Mouse (Mus musculus) forebrain, embryonic 12.5 days (tissue): ENCODE data around the gene Cdca3. TPM values are rescaled to one million over a fixed set of nuclear protein-coding genes. Genes with fewer than 3 reads are reported as not detected.

Experiments
- ATAC-seq: fragments of 200-750 bp; cut with Nextera tagmentation; 2 replicates; pipeline ENCODE4 v1.8.0; 2017; ENCODE audit warnings: moderate TSS enrichment; ENCODE audit not compliant: low FRiP score
- H3K27ac ChIP-seq: fragments of 300-500 bp; sonication (generic); 2 replicates; pipeline ENCODE4 v1.5.1; 2016; ENCODE audit warnings: mild to moderate bottlenecking
- H3K27me3 ChIP-seq: fragments of 300-500 bp; sonication (generic); 2 replicates; pipeline ENCODE4 v1.6.1; 2016; ENCODE audit warnings: mild to moderate bottlenecking
- H3K36me3 ChIP-seq: fragments of 300-500 bp; sonication (generic); replicated peaks from 2 replicates; pipeline ENCODE4 v1.6.1; 2016; ENCODE audit warnings: mild to moderate bottlenecking
- H3K4me1 ChIP-seq: fragments of 300-500 bp; sonication (generic); 2 replicates; pipeline ENCODE4 v1.6.1; 2016
- H3K4me2 ChIP-seq: fragments of 300-500 bp; sonication (generic); 2 replicates; pipeline ENCODE4 v1.6.1; 2016; ENCODE audit warnings: mild to moderate bottlenecking, moderate library complexity
- H3K4me3 ChIP-seq: fragments of 300-500 bp; sonication (generic); replicated peaks from 2 replicates; pipeline ENCODE4 v1.5.1; 2016; ENCODE audit warnings: mild to moderate bottlenecking
- H3K9ac ChIP-seq: fragments of 300-500 bp; sonication (generic); 2 replicates; pipeline ENCODE4 v1.6.1; 2016; ENCODE audit warnings: mild to moderate bottlenecking
- H3K9me3 ChIP-seq: fragments of 300-500 bp; sonication (generic); 2 replicates; pipeline ENCODE4 v1.6.1; 2016
- WGBS: fragments of 180-500 bp; shearing (Covaris S2); methylation state at CpG from one replicate; pipeline ENCODE4 v1.1.7; 2016; 5-methylcytosine and 5-hydroxymethylcytosine counted together
- polyA plus RNA-seq: library from polyadenylated mRNA; unstranded; fragments of >200 nt; fragmentation: Nextera tagmentation; extraction: Ambion mirVana; gene quantifications from 2 replicates; pipeline ENCODE4 v1.2.1, GENCODE M21; 2016

Gene Cdca3
- polyA plus RNA-seq, 1 experiment from 2014 or later, result 233 TPM

DNA sequence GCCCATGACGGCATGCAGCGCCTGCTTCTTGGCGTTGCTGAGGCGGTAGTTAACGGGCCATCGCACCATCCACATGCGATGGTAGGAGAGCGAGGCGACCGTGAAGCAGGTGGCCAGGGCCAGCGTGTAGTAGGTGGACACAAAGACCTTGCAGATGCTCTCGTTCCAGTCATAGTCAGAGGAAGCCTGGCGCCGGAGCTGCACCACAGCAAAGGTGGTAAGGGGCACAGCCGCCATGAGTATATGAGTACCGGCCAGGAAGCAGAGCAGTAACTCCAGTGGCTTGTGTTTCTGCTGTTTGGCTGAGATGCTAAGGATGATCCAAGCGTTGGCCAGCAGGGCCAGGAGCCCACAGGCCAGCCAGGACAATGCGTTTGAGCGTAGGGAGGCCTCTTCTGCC is 31.9 kb downstream of the Cdca3 start:
- H3K4me1 ChIP-seq, result peaks cover 70% of the 10 kb centered on the region
- WGBS, result 78% methylated on average over 19 of the region's 19 CpGs
- H3K9ac ChIP-seq, result peak overlapping the region; percentile 9; the same call in 1 of the 2 replicates
- H3K4me2 ChIP-seq, result peak overlapping the region; percentile 82; the same call in 1 of the 2 replicates
- H3K4me3 ChIP-seq, result no peak overlapping the region
- no peak for ATAC-seq
- no peaks in the 10 kb centered on the region for H3K36me3 ChIP-seq
- H3K9me3 ChIP-seq, result no peaks in the 10 kb centered on the region
- no peak overlapping the region for H3K27ac ChIP-seq
- H3K27me3 ChIP-seq, result peaks cover 19% of the 10 kb centered on the region

DNA sequence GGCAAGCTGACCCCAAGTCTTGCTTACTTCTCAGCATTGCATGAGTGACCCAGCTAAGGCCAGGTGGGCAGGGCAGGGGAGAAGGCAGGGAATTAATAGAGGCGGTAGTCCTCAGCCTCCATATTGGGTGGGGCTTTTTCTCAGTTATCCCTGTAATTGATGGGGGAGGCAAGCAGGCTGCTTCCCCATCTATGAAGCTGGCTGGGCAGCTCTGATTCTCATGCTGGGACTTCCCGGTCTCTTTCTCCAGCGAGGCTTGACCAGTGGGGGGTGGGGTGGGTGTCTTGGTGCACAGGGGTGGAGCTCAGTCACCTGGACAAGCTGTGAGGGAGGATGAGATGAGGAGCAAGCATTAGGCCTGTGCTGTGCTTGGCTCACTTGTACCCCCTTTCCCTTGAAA is 32.5 kb downstream of the Cdca3 start:
- peaks cover 70% of the 10 kb centered on the region for H3K4me1 ChIP-seq
- ATAC-seq, result no peak
- no peaks in the 10 kb centered on the region for H3K9me3 ChIP-seq
- 25% methylated on average over 3 of the region's 3 CpGs for WGBS
- no peak overlapping the region for H3K9ac ChIP-seq
- peak overlapping the region; percentile 82 for H3K4me2 ChIP-seq
- H3K4me3 ChIP-seq, result no peak overlapping the region
- H3K27ac ChIP-seq, result no peak overlapping the region
- no peaks in the 10 kb centered on the region for H3K36me3 ChIP-seq
- H3K27me3 ChIP-seq, result peaks cover 24% of the 10 kb centered on the region

DNA sequence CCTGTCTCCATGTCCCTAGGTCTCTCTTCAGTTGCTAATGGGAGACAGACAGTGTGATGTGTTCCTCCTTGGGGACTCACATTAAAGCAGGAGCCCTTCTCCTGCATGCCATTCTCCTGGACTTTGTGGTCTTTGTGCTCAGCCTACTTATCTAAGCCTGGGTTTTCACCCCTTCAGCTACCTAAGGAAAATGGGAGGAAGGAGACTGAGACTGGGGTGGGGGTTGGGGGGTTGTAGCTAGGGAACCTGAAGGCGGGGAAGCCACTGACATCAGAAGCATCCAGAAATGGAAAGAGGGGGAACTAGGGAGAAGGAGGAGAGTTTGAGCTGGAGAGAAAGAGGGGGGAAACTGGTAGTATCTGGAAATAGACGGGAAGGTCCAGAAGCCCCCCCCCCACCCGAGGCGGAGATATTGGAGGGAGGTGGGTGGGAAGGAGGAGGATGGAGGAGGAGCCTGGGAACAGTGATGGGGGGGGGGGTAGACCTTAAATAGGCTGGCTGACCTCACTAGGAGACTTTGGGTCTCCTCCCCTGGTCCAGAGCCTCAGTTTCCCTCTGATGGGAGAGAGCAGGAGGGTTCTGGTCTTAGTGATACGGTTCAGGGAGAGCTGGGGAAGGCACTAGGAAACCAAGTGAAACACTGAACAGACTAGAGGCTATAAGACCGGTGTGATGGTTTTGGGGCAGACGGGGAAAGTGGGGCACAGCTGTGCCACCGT is 33.2 kb downstream of the Cdca3 start:
- Histone ChIP-seq H3K27ac (peak overlapping the region; percentile 79), H3K4me1 (peaks cover 68% of the 10 kb centered on the region), H3K36me3 (no peaks in the 10 kb centered on the region), H3K9me3 (no peaks in the 10 kb centered on the region), H3K4me2 (peak overlapping the region; percentile 82), H3K9ac (peak overlapping the region; percentile 78), H3K27me3 (peaks cover 24% of the 10 kb centered on the region), H3K4me3 (peak overlapping the region; percentile 51)
- no peak for ATAC-seq
- 8% methylated on average over 6 of the region's 8 CpGs for WGBS

DNA sequence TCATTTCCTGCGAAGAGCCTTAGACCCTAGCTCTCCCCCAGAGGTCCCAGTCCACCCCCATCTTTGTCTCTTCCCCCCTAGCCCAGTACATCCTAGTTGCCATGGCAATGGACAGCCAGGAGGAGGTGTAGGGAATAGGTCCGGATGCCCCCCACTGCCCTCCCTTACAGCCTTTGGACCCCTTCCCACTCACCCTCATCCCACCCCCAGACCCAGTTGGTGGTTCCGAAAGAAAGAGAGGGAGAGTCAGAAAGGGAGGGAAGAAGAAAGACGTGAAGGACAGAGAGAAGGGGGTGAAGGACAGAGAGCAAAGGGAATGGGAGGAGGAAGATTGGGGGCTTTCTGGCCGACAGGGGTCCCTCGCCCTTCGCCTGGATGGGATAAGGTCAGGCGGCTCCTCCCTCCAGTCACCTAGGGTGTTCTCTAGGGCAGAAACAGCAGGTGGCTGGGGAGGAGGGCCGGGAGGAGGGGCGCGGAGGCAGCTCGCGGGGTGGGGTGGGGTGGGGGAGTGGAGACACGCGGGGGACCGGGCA is 33.8 kb downstream of the Cdca3 start:
- H3K4me2 ChIP-seq, result peak overlapping the region; percentile 82
- under 1% methylated on average over 12 of the region's 16 CpGs for WGBS
- peak overlapping the region; percentile 79 for H3K27ac ChIP-seq
- H3K4me1 ChIP-seq, result peaks cover 62% of the 10 kb centered on the region
- no peaks in the 10 kb centered on the region for H3K9me3 ChIP-seq
- no peaks in the 10 kb centered on the region for H3K36me3 ChIP-seq
- H3K4me3 ChIP-seq, result peak overlapping the region; percentile 51
- H3K9ac ChIP-seq, result peak overlapping the region; percentile 78
- peak; percentile 25; the same call in 1 of the 2 replicates for ATAC-seq
- peaks cover 24% of the 10 kb centered on the region for H3K27me3 ChIP-seq

DNA sequence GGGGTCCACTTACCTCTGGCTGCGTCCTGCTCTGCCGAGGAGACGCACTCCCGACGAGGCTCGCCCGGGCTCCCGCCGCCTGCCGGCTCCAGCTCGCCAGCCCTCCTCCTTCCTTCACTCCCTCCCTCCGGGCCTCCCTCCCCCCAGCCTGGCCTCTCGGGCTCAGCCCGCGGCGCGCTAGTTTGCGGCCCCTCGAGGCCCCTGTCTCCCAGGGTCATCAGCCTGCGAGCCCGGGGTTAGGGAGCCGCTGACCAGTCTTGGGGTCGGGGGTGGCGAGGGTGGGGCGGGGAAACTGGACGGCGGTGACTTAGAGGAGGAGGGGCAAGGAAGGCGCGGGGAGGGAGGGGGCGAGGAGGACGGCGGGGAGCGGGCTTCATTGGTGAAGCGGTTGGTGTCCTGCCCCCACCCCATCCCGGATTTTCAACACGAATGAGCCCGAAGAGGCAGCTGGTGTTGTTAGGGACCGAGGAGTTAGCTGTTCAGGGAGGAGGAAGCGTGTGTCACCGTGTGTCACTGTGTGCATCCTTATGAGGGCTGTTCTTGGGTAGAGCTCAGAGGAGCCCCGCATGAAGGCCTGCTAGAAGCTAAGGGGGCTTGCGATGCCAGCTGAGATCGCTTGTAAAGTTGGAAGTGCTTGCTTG is 34.4 kb downstream of the Cdca3 start, which contains the start of gene Gpr162:
Gpr162 (minus strand) TSS at position 326 of the 641 bp plus-strand sequence.
- H3K36me3 ChIP-seq, result no peaks in the 10 kb centered on the region
- WGBS, result 1% methylated on average over 32 of the region's 43 CpGs
- no peaks in the 10 kb centered on the region for H3K9me3 ChIP-seq
- H3K27me3 ChIP-seq, result peaks cover 19% of the 10 kb centered on the region
- H3K4me3 ChIP-seq, result peak within 1 kb of the TSS; percentile 51
- H3K4me1 ChIP-seq, result peaks cover 57% of the 10 kb centered on the region
- ATAC-seq, result peak; percentile 78
- peak within 1 kb of the TSS; percentile 78 for H3K9ac ChIP-seq
- peak within 1 kb of the TSS; percentile 82 for H3K4me2 ChIP-seq
- H3K27ac ChIP-seq, result peak within 1 kb of the TSS; percentile 79

DNA sequence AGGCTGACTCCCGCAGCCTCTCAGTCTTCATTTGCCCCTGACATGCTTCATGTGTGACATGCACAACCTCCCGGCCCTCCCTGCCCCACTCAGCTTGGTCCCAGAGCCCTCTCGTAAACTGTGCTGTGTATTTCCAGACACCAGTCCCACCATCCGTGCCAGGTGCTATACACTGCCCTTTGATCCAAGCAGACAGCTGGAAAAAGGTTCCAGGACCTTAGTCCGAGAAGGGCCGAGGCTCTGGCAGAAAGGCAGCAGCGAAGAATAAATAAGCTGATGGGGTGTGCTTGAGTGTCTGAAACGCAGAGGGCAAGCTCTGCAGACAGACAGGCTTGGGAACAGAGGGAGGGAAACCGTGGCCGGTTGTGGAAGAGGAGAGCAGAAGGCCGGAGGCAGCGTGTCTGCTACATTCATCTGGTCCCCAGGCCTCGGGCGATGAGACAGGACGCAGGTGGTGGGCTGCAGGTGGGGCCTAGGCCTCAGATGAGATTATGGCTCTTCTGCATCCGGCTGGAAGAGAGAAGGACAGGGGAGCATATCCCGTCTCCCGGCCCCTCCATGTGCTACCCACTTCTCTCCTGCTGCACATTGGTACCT is 36.5 kb downstream of the Cdca3 start:
- Histone ChIP-seq H3K27me3 (peaks cover 10% of the 10 kb centered on the region), H3K27ac (no peak overlapping the region), H3K4me2 (no peak overlapping the region), H3K4me3 (no peak overlapping the region), H3K9me3 (no peaks in the 10 kb centered on the region), H3K4me1 (peaks cover 46% of the 10 kb centered on the region), H3K9ac (peak overlapping the region; percentile 29; the same call in 1 of the 2 replicates), H3K36me3 (no peaks in the 10 kb centered on the region)
- no peak for ATAC-seq
- 69% methylated on average over 18 of the region's 18 CpGs for whole genome bisulfite sequencing

DNA sequence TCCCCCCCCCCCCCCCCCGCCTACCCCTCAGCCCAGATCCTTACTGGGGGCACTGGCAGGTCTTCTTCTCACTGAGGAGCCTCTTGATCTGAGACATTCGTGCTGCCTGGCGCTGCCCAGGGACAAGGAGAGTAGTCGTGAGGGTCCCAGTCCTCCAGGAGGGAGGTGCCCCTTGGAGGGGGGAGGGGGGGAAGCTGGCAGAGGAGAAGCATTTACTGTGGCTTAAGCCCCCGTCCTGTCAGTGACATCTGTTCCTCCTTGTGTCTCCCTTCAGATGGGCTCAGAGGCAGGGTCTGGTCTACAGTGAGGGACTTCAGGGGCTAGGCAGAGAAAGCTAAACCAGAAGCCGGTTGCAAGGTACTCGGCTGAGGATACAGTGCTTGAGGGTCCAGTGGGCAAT is 37.2 kb downstream of the Cdca3 start:
- H3K9ac ChIP-seq, result no peak overlapping the region
- WGBS, result 47% methylated on average over 6 of the region's 7 CpGs
- peaks cover 10% of the 10 kb centered on the region for H3K27me3 ChIP-seq

DNA sequence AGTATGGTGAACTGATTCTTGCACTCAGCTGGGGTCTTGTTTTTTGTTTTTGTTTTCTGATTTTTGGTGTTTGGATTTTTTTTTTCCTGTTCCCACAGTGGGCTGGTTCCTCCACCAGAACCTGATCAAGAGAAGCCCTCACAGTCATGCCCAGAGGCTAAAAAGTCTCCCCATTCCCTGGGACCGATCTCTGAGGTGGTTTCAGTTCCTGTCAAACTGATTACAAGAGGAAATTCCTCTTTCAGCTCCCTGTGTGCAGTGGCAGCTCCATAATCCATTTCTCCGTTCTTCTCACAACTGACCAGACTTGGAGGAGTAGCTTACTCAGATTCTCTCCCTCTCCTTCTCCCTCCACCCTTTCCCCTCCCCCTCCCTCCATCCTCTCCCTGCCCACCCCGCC is 45.0 kb downstream of the Cdca3 start:
- Histone ChIP-seq H3K9ac (no peak overlapping the region), H3K4me1 (no peaks in the 10 kb centered on the region), H3K27me3 (no peaks in the 10 kb centered on the region), H3K36me3 (no peaks in the 10 kb centered on the region), H3K27ac (no peak overlapping the region), H3K9me3 (no peaks in the 10 kb centered on the region), H3K4me2 (no peak overlapping the region), H3K4me3 (no peak overlapping the region)
- WGBS, result 69% methylated on average over 2 of the region's 3 CpGs
- ATAC-seq, result no peak

More for the DNA sequence above, 37.2 kb downstream of the Cdca3 start:
- Histone ChIP-seq H3K4me3 (no peak overlapping the region), H3K36me3 (no peaks in the 10 kb centered on the region), H3K4me2 (no peak overlapping the region), H3K9me3 (no peaks in the 10 kb centered on the region), H3K4me1 (peaks cover 41% of the 10 kb centered on the region), H3K27ac (no peak overlapping the region)
- no peak for ATAC-seq

DNA sequence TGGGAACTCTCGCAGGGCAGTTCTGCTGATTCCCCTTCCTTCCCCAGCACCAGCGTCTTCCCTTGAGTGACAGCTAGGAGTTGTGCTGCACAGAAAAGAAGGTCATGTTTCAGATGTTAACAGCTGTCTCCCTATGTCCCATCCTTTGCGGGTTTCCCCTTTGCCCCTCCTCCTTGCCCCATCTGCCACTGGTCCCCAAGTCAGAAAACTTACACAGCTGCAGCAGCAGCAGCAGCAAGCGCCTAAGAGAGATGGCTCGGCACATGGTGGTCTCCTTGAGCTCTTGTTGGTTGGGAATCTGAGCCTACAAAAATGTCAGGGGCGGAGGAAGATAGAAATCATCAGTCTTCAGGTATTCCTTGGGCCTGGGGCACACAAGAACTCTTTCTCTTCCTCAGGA is 50.0 kb downstream of the Cdca3 start:
- Histone ChIP-seq H3K4me3 (no peak overlapping the region), H3K36me3 (no peaks in the 10 kb centered on the region), H3K4me1 (no peaks in the 10 kb centered on the region), H3K27ac (no peak overlapping the region), H3K9me3 (no peaks in the 10 kb centered on the region), H3K4me2 (no peak overlapping the region), H3K27me3 (no peaks in the 10 kb centered on the region), H3K9ac (no peak overlapping the region)
- WGBS, result 66% methylated on average over 6 of the region's 6 CpGs
- no peak for ATAC-seq

DNA sequence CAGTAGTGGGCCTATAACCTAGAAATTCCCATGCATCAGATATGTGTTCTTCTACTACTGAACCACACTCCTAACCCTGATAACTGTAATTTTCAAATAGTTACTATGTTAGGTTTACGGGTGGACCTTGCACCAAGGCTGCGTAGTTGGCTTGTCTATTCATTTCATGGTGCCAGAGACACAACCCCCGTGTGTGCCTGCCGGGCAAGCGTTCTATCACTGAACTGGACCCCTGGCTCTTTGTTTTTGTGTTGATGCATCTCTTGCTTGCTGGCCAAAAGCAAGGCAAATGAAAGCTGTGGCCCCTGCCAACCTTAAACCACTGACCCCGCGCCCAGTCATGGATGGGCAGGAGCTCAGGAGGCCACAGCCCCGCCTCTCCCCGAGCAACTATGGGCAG is 52.5 kb downstream of the Cdca3 start:
- Histone ChIP-seq H3K4me1 (no peaks in the 10 kb centered on the region), H3K4me3 (no peak overlapping the region), H3K9me3 (no peaks in the 10 kb centered on the region), H3K9ac (no peak overlapping the region), H3K27me3 (peaks cover 2% of the 10 kb centered on the region; the same call in 1 of the 2 replicates), H3K27ac (no peak overlapping the region), H3K36me3 (no peaks in the 10 kb centered on the region), H3K4me2 (no peak overlapping the region)
- no peak for ATAC-seq
- WGBS, result 94% methylated on average over 9 of the region's 9 CpGs
